Comparison of ENCODE assay signal across 10 mouse cellular contexts in genomic region chr11:79646467-79647070, GRCm38 (mm10). TPM values are rescaled to one million over a fixed set of nuclear protein-coding genes. Genes with fewer than 3 reads are reported as not detected.
A peak's percentile ranks its signal among the peaks of the same experiment; 100 is the strongest.
DNase-seq lines count a peak whose midpoint lies in the region; ATAC-seq and TF ChIP-seq lines count a peak whose summit lies in the region.
"Had no signal": no experiment of that assay in that cellular context is flagged by ENCODE, and none has a peak within 500 bp of the region (broad histone marks: within the 10 kb centered on the region; RNA-seq: fewer than 3 reads in every experiment).

No protein-coding gene starts in this region.

- peak; percentile 85 for ATAC-seq in forebrain, embryonic 11.5 days (replicated peaks; ENCODE audit: low FRiP score)
- ATAC-seq in kidney, postnatal 0 days (replicated peaks; ENCODE audit: low FRiP score, low read depth) = peak; percentile 56; the same call in 1 of the 2 replicates
- peak; percentile 39; the same call in 1 of the 2 replicates for ATAC-seq in neural tube, embryonic 14.5 days (ENCODE audit: low read depth)
- ATAC-seq: inflammation-experienced regulatory T-cells, adult 6 months had no signal

- no peak for DNase-seq in gastrocnemius, adult 2 months
- DNase-seq in gastrocnemius, adult 18-20 months (ENCODE audit: low spot score) = no peak
- DNase-seq in forebrain, embryonic 11.5 days (ENCODE audit: low spot score) = peak; percentile 79
- peak; percentile 68 for DNase-seq in kidney, postnatal 0 days (ENCODE audit: low spot score)
- no peak for DNase-seq in layer of hippocampus, postnatal 14 days (ENCODE audit: low spot score in 2 of 2)
- DNase-seq in yolk sac, embryonic 10.5 days (ENCODE audit: low spot score) = no peak
- DNase-seq in layer of hippocampus, postnatal 10 days (ENCODE audit: low spot score in 2 of 2) = no peak

- no peak for TF ChIP-seq CTCF in gastrocnemius, adult 2 months (IDR thresholded peaks at IDR 0.05)
- peak; percentile 10; the same call in 1 of the 2 replicates for TF ChIP-seq CTCF in kidney, postnatal 0 days (IDR thresholded peaks at IDR 0.05; ENCODE audit: low read depth)

- peak overlapping the region; percentile 24; the same call in 1 of the 2 replicates for H3K27ac ChIP-seq in gastrocnemius, adult 2 months
- peak overlapping the region; percentile 70 for H3K27ac ChIP-seq in forebrain, embryonic 11.5 days (ENCODE audit: low read depth, low read length)
- peak overlapping the region; percentile 82 for H3K27ac ChIP-seq in kidney, postnatal 0 days
- H3K27ac ChIP-seq in neural tube, embryonic 14.5 days (ENCODE audit: low read depth, low read length) = peak overlapping the region; percentile 48; the same call in 1 of the 2 replicates

- H3K9ac ChIP-seq in forebrain, embryonic 11.5 days (ENCODE audit: low read length) = peak overlapping the region; percentile 33; the same call in 1 of the 2 replicates
- H3K9ac ChIP-seq in kidney, postnatal 0 days (ENCODE audit: low read depth, low read length) = no peak overlapping the region
- no peak overlapping the region for H3K9ac ChIP-seq in neural tube, embryonic 14.5 days (replicated peaks; ENCODE audit: low read depth, low read length)

- no peak overlapping the region for H3K4me2 ChIP-seq in forebrain, embryonic 11.5 days (ENCODE audit: low read depth, low read length, severe bottlenecking)
- no peak overlapping the region for H3K4me2 ChIP-seq in kidney, postnatal 0 days (ENCODE audit: low read length)
- no peak overlapping the region for H3K4me2 ChIP-seq in neural tube, embryonic 14.5 days (ENCODE audit: low read depth, low read length)

- H3K36me3 ChIP-seq in forebrain, embryonic 11.5 days (ENCODE audit: control insufficient read depth, insufficient read depth, low read length) = no peaks in the 10 kb centered on the region
- no peaks in the 10 kb centered on the region for H3K36me3 ChIP-seq in kidney, postnatal 0 days (ENCODE audit: insufficient read depth, low read length)
- H3K36me3 ChIP-seq in neural tube, embryonic 14.5 days (ENCODE audit: control insufficient read depth, insufficient read depth, low read length) = no peaks in the 10 kb centered on the region

- H3K9me3 ChIP-seq in forebrain, embryonic 11.5 days (ENCODE audit: control insufficient read depth, low read length) = no peaks in the 10 kb centered on the region
- no peaks in the 10 kb centered on the region for H3K9me3 ChIP-seq in kidney, postnatal 0 days (replicated peaks; ENCODE audit: low read length)
- H3K9me3 ChIP-seq in neural tube, embryonic 14.5 days (ENCODE audit: control insufficient read depth, low read length) = no peaks in the 10 kb centered on the region
- H3K9me3 ChIP-seq: megakaryocyte, embryonic 14.5 days had no signal

- no peak overlapping the region for H3K4me3 ChIP-seq in gastrocnemius, adult 2 months
- no peak overlapping the region for H3K4me3 ChIP-seq in forebrain, embryonic 11.5 days (ENCODE audit: low read depth, low read length)
- no peak overlapping the region for H3K4me3 ChIP-seq in kidney, postnatal 0 days (replicated peaks; ENCODE audit: low read depth, low read length)
- H3K4me3 ChIP-seq in neural tube, embryonic 14.5 days (ENCODE audit: low read depth, low read length) = no peak overlapping the region
- H3K4me3 ChIP-seq: megakaryocyte, embryonic 14.5 days had no signal

- H3K27me3 ChIP-seq in forebrain, embryonic 11.5 days (ENCODE audit: control insufficient read depth, insufficient read depth, low read length) = no peaks in the 10 kb centered on the region
- no peaks in the 10 kb centered on the region for H3K27me3 ChIP-seq in kidney, postnatal 0 days (ENCODE audit: insufficient read depth, low read length)
- H3K27me3 ChIP-seq in neural tube, embryonic 14.5 days (ENCODE audit: control insufficient read depth, insufficient read depth, low read length) = no peaks in the 10 kb centered on the region

- 4% methylated on average over 12 of the region's 12 CpGs for WGBS in forebrain, embryonic 11.5 days
- 18% methylated on average over 12 of the region's 12 CpGs for WGBS in kidney, postnatal 0 days
- 11% methylated on average over 12 of the region's 12 CpGs for WGBS in neural tube, embryonic 14.5 days

- intact Hi-C loops in gastrocnemius, adult 2 months (cut with DNase I) = no loop called here

- H3K4me1 ChIP-seq in forebrain, embryonic 11.5 days (replicated peaks; ENCODE audit: control insufficient read depth, insufficient read depth, low read length) = peaks cover 20% of the 10 kb centered on the region
- H3K4me1 ChIP-seq in kidney, postnatal 0 days (replicated peaks; ENCODE audit: insufficient read depth, low read length) = peaks cover 37% of the 10 kb centered on the region
- H3K4me1 ChIP-seq in neural tube, embryonic 14.5 days (ENCODE audit: control insufficient read depth, insufficient read depth, low read length) = peaks cover 30% of the 10 kb centered on the region

RNA-seq across cellular contexts. Expression of gene Rab11fip4, which starts 55.6 kb away (rescaled TPM):
- under 1 TPM; 0.20 to 0.67 TPM for total RNA-seq in gastrocnemius, adult 2 months (2021)
- under 1 TPM; 0.27 to 0.52 TPM for total RNA-seq in gastrocnemius, adult 18-20 months (2021)
- 16.0 and 16.8 TPM in 2 replicates for polyA plus RNA-seq in forebrain, embryonic 11.5 days (2014; fragmentation: Nextera tagmentation; extraction: Ambion mirVana)
- 9.1 TPM in 2 replicates for polyA plus RNA-seq in kidney, postnatal 0 days (2015; fragmentation: Nextera tagmentation; extraction: Ambion mirVana)
- polyA plus RNA-seq in neural tube, embryonic 14.5 days (2014; fragmentation: Nextera tagmentation; extraction: Ambion mirVana) = 23.1 and 28.1 TPM in 2 replicates
- 100 to 1,000 TPM; 159 to 161 TPM for total RNA-seq in layer of hippocampus, postnatal 14 days (2021)
- 100 to 1,000 TPM; 147 to 149 TPM for total RNA-seq in layer of hippocampus, postnatal 10 days (2021)

Comparison
In these comparisons a context has a peak if more than half of its experiments do, and no peak if none do; other contexts are left out.
1. DNase-seq: peak in forebrain, embryonic 11.5 days (single experiment) and kidney, postnatal 0 days (single experiment); none in gastrocnemius, adult 2 months (single experiment), gastrocnemius, adult 18-20 months (single experiment), layer of hippocampus, postnatal 14 days (0 of 2), yolk sac, embryonic 10.5 days (single experiment) and layer of hippocampus, postnatal 10 days (0 of 2).
2. H3K27ac ChIP-seq: peak in every context shown above with its lines; median percentile 82 in kidney, postnatal 0 days; 70 in forebrain, embryonic 11.5 days; 48 in neural tube, embryonic 14.5 days; 24 in gastrocnemius, adult 2 months.
3. RNA of gene Rab11fip4, which starts 55.6 kb away (total RNA-seq): 159 to 161 TPM in layer of hippocampus, postnatal 14 days and 147 to 149 TPM in layer of hippocampus, postnatal 10 days; 0.20 to 0.67 TPM in gastrocnemius, adult 2 months and 0.27 to 0.52 TPM in gastrocnemius, adult 18-20 months; every median in the first group is over 10 times any median in the second.
4. Peak in every context shown above with its lines, with median percentiles within 50 percentile points of each other: ATAC-seq.